Comparison of ENCODE assay signal across 22 mouse cellular contexts in genomic region chr14:116473378-116474179, GRCm38 (mm10).
DNase-seq lines count a peak whose midpoint lies in the region; ATAC-seq lines count a peak whose summit lies in the region.
"Had no signal": no experiment of that assay in that cellular context is flagged by ENCODE, and none has a peak within 500 bp of the region (broad histone marks: within the 10 kb centered on the region; RNA-seq: fewer than 3 reads in every experiment).

No protein-coding gene starts in this region.

- DNase-seq in embryo, embryonic 10.5 days (ENCODE audit: low spot score), result peak; percentile 14
- no peak for DNase-seq in embryo, embryonic 10 days (ENCODE audit: low spot score)
- no peak for DNase-seq in kidney, postnatal 4 days
- peak; percentile 16 for DNase-seq in neural tube, embryonic 11.5 days (ENCODE audit: low spot score)
- DNase-seq in cerebellum, postnatal 36 days, result no peak
- DNase-seq: adrenal gland, postnatal 10 days; B cell, adult 2 months; cerebellum, adult 11 months; cerebellum, adult 8-10 months; cerebellum, postnatal 14 days; gastrocnemius, postnatal 14 days; heart, adult 2 months; heart, postnatal 14 days had no signal

- ATAC-seq in kidney, embryonic 16.5 days (ENCODE audit: low FRiP score, low TSS enrichment), result peak; percentile 86
- ATAC-seq in neural tube, embryonic 11.5 days (ENCODE audit: insufficient read depth, low FRiP score, low TSS enrichment), result no peak
- no peak for ATAC-seq in neural tube, embryonic 15.5 days (ENCODE audit: low FRiP score)
- ATAC-seq: CD4-positive, CD25-positive, alpha-beta regulatory T cell, adult 4 months; forebrain, embryonic 15.5 days; hindbrain, postnatal 0 days had no signal

- H3K36me3 ChIP-seq in kidney, embryonic 16.5 days (ENCODE audit: insufficient read depth, low read length), result no peaks in the 10 kb centered on the region
- no peaks in the 10 kb centered on the region for H3K36me3 ChIP-seq in neural tube, embryonic 11.5 days (ENCODE audit: control insufficient read depth, insufficient read depth, low read length)
- no peaks in the 10 kb centered on the region for H3K36me3 ChIP-seq in neural tube, embryonic 15.5 days
- H3K36me3 ChIP-seq: embryonic facial prominence, embryonic 12.5 days; forebrain, embryonic 15.5 days; heart, embryonic 15.5 days; hindbrain, embryonic 13.5 days had no signal

- no peak overlapping the region for H3K4me2 ChIP-seq in kidney, embryonic 16.5 days (replicated peaks; ENCODE audit: low read depth, low read length)
- no peak overlapping the region for H3K4me2 ChIP-seq in neural tube, embryonic 11.5 days (ENCODE audit: low read depth)
- H3K4me2 ChIP-seq in neural tube, embryonic 15.5 days, result no peak overlapping the region
- H3K4me2 ChIP-seq: embryonic facial prominence, embryonic 12.5 days; forebrain, embryonic 15.5 days; heart, embryonic 11.5 days; heart, embryonic 15.5 days; hindbrain, embryonic 13.5 days had no signal

- no peaks in the 10 kb centered on the region for H3K9me3 ChIP-seq in kidney, embryonic 16.5 days (ENCODE audit: low read length)
- no peaks in the 10 kb centered on the region for H3K9me3 ChIP-seq in neural tube, embryonic 11.5 days (ENCODE audit: control insufficient read depth, low read length)
- no peaks in the 10 kb centered on the region for H3K9me3 ChIP-seq in neural tube, embryonic 15.5 days (replicated peaks)
- H3K9me3 ChIP-seq: embryonic facial prominence, embryonic 12.5 days; forebrain, embryonic 15.5 days; heart, embryonic 15.5 days; hindbrain, embryonic 13.5 days had no signal

- no peaks in the 10 kb centered on the region for H3K4me1 ChIP-seq in kidney, embryonic 16.5 days (ENCODE audit: insufficient read depth, low read length)
- H3K4me1 ChIP-seq in neural tube, embryonic 11.5 days (ENCODE audit: control insufficient read depth, insufficient read depth, low read length), result no peaks in the 10 kb centered on the region
- no peaks in the 10 kb centered on the region for H3K4me1 ChIP-seq in neural tube, embryonic 15.5 days
- H3K4me1 ChIP-seq: embryonic facial prominence, embryonic 12.5 days; forebrain, embryonic 15.5 days; heart, embryonic 15.5 days; hindbrain, embryonic 13.5 days had no signal

- H3K4me3 ChIP-seq in kidney, embryonic 16.5 days (ENCODE audit: low read length), result no peak overlapping the region
- no peak overlapping the region for H3K4me3 ChIP-seq in neural tube, embryonic 11.5 days (ENCODE audit: low read depth, low read length)
- H3K4me3 ChIP-seq in neural tube, embryonic 15.5 days (replicated peaks), result no peak overlapping the region
- H3K4me3 ChIP-seq: embryonic facial prominence, embryonic 12.5 days; forebrain, embryonic 15.5 days; heart, adult 2 months; heart, embryonic 15.5 days; hindbrain, embryonic 13.5 days had no signal

- H3K27ac ChIP-seq in kidney, embryonic 16.5 days (ENCODE audit: low read length), result peak overlapping the region; percentile 38; the same call in 1 of the 2 replicates
- H3K27ac ChIP-seq in neural tube, embryonic 11.5 days (ENCODE audit: low read depth, low read length), result no peak overlapping the region
- no peak overlapping the region for H3K27ac ChIP-seq in neural tube, embryonic 15.5 days (replicated peaks)
- H3K27ac ChIP-seq: embryonic facial prominence, embryonic 12.5 days; forebrain, embryonic 15.5 days; heart, adult 2 months; heart, embryonic 15.5 days; hindbrain, embryonic 13.5 days; hindbrain, postnatal 0 days had no signal

- no peaks in the 10 kb centered on the region for H3K27me3 ChIP-seq in kidney, embryonic 16.5 days (ENCODE audit: insufficient read depth, low read length)
- no peaks in the 10 kb centered on the region for H3K27me3 ChIP-seq in neural tube, embryonic 11.5 days (ENCODE audit: control insufficient read depth, insufficient read depth, low read length)
- H3K27me3 ChIP-seq in neural tube, embryonic 15.5 days (replicated peaks), result no peaks in the 10 kb centered on the region
- H3K27me3 ChIP-seq: embryonic facial prominence, embryonic 12.5 days; forebrain, embryonic 15.5 days; heart, embryonic 15.5 days; hindbrain, embryonic 13.5 days had no signal

- no peak overlapping the region for H3K9ac ChIP-seq in kidney, embryonic 16.5 days (replicated peaks; ENCODE audit: low read length)
- H3K9ac ChIP-seq in neural tube, embryonic 11.5 days (ENCODE audit: low read length), result no peak overlapping the region
- H3K9ac ChIP-seq in neural tube, embryonic 15.5 days (replicated peaks), result no peak overlapping the region
- H3K9ac ChIP-seq: embryonic facial prominence, embryonic 12.5 days; forebrain, embryonic 15.5 days; heart, embryonic 15.5 days; hindbrain, embryonic 13.5 days had no signal

- WGBS in kidney, embryonic 16.5 days, result 43% methylated on average over 8 of the region's 8 CpGs
- 78% methylated on average over 8 of the region's 8 CpGs for WGBS in neural tube, embryonic 11.5 days
- 88% methylated on average over 8 of the region's 8 CpGs for WGBS in neural tube, embryonic 15.5 days

Comparison
In these comparisons a context has a peak if more than half of its experiments do, and no peak if none do; other contexts are left out.
1. DNase-seq: peak in embryo, embryonic 10.5 days (single experiment) and neural tube, embryonic 11.5 days (single experiment); none in embryo, embryonic 10 days (single experiment), kidney, postnatal 4 days (0 of 2) and cerebellum, postnatal 36 days (0 of 2).